Mouse (Mus musculus) adrenal gland, adult 18-20 months (tissue): ENCODE measurements around the gene Ercc6l. TPM values are rescaled to one million over a fixed set of nuclear protein-coding genes. Genes with fewer than 3 reads are reported as not detected.
"Not testable (repeated sequence)": the region's sequence is repeated elsewhere in the genome, so short reads cannot be mapped to it uniquely, and the experiment has no call there.

Experiments
- DNase-seq, 2 experiments: peaks; one replicate each; pipeline ENCODE4 v3.0.0; 2021 to 2022; ENCODE audit warnings: low spot score in 2 of 2
- total RNA-seq, 2 experiments: library from RNA; stranded (reverse); gene quantifications; 1 replicate in 1 of 2; 2 replicates in 1 of 2; pipeline ENCODE4 v1.2.3; 2021

Ercc6l gene
- total RNA-seq, 2 experiments from 2014 or later, result 0.42 to 0.43 TPM

GRCm38 (mm10) chrX:102119042-102119864 lies 37.6 kb downstream of the Ercc6l start, which contains the start of gene Pin4:
TSS of gene Pin4 (plus strand) at chrX:102119447.
- peak; percentile 80 to 81 for DNase-seq

- no peak for DNase-seq
Observed at GRCm38 (mm10) chrX:102115676-102116075, 41.2 kb downstream of the Ercc6l start.

- DNase-seq, result not testable (repeated sequence)
Observed at GRCm38 (mm10) chrX:102109349-102109748, 47.5 kb downstream of the Ercc6l start.

GRCm38 (mm10) chrX:102103830-102104229 lies 53.1 kb downstream of the Ercc6l start:
- DNase-seq, result not testable (repeated sequence)

- no peak for DNase-seq
Observed at GRCm38 (mm10) chrX:102101886-102102285, 55.0 kb downstream of the Ercc6l start.

GRCm38 (mm10) chrX:102094381-102094904 lies 62.4 kb downstream of the Ercc6l start:
- DNase-seq, result no peak

Other genes with a start within 250 kb of the Ercc6l start
- gene Rtl5, start 85.8 kb downstream of the Ercc6l start, total RNA-seq, result 1 to 10 TPM; 9.5 to 9.7 TPM
- gene Pin4, start 37.6 kb downstream of the Ercc6l start, total RNA-seq, result 10 to 100 TPM; 47.7 to 66.1 TPM
- 1,000 to 10,000 TPM in 1 of 2 experiments, 100 to 1,000 TPM in 1; 821 to 1,009 TPM for gene Rps4x, start 32.3 kb upstream of the Ercc6l start, total RNA-seq
- gene Cited1, start 95.1 kb upstream of the Ercc6l start, total RNA-seq, result 100 to 1,000 TPM in 1 of 2 experiments, 1 to 10 TPM in 1; 2.8 to 104 TPM